Mouse (Mus musculus): Measurements from ENCODE around the gene Xkr8.
"Not testable (repeated sequence)": the region's sequence is repeated elsewhere in the genome, so short reads cannot be mapped to it uniquely, and the experiment has no call there.

Xkr8 gene

GRCm38 (mm10) chr4:132737154-132737553 lies 4.8 kb upstream of the Xkr8 start:
- not testable (repeated sequence) for DNase-seq (ENCODE audit: extremely low read depth, low read depth)

- DNase-seq (ENCODE audit: extremely low read depth, low read depth), result no peak
These were observed 3.5 kb upstream of the Xkr8 start for GRCm38 (mm10) chr4:132735894-132736293.

GRCm38 (mm10) chr4:132735389-132735788 lies 3.0 kb upstream of the Xkr8 start:
- DNase-seq (ENCODE audit: extremely low read depth, low read depth), result no peak

- DNase-seq (ENCODE audit: extremely low read depth, low read depth), result no peak
These were observed 2.4 kb upstream of the Xkr8 start for GRCm38 (mm10) chr4:132734766-132735165.

GRCm38 (mm10) chr4:132733071-132733770 lies 875 bp upstream of the Xkr8 start:
- no peak for DNase-seq (ENCODE audit: extremely low read depth, low read depth)

- no peak for DNase-seq (ENCODE audit: extremely low read depth, low read depth)
These were observed 730 bp downstream of the Xkr8 start for GRCm38 (mm10) chr4:132731616-132732015.

- no peak for DNase-seq (ENCODE audit: extremely low read depth, low read depth)
These were observed 4.1 kb downstream of the Xkr8 start for GRCm38 (mm10) chr4:132728233-132728632.

GRCm38 (mm10) chr4:132718251-132718650 lies 14.1 kb downstream of the Xkr8 start:
- DNase-seq (ENCODE audit: extremely low read depth, low read depth), result no peak

GRCm38 (mm10) chr4:132713181-132713580 lies 19.2 kb downstream of the Xkr8 start:
- no peak for DNase-seq (ENCODE audit: extremely low read depth, low read depth)

- DNase-seq (ENCODE audit: extremely low read depth, low read depth), result no peak
These were observed 25.5 kb downstream of the Xkr8 start for GRCm38 (mm10) chr4:132706885-132707284.

GRCm38 (mm10) chr4:132702076-132702475 lies 30.3 kb downstream of the Xkr8 start:
- no peak for DNase-seq (ENCODE audit: extremely low read depth, low read depth)

GRCm38 (mm10) chr4:132693366-132693765 lies 39.0 kb downstream of the Xkr8 start:
- DNase-seq (ENCODE audit: extremely low read depth, low read depth), result no peak

- no peak for DNase-seq (ENCODE audit: extremely low read depth, low read depth)
These were observed 42.7 kb downstream of the Xkr8 start for GRCm38 (mm10) chr4:132689634-132690033.

- DNase-seq (ENCODE audit: extremely low read depth, low read depth), result no peak
These were observed 55.4 kb downstream of the Xkr8 start for GRCm38 (mm10) chr4:132676771-132677539.
